In the genomic region with DNA sequence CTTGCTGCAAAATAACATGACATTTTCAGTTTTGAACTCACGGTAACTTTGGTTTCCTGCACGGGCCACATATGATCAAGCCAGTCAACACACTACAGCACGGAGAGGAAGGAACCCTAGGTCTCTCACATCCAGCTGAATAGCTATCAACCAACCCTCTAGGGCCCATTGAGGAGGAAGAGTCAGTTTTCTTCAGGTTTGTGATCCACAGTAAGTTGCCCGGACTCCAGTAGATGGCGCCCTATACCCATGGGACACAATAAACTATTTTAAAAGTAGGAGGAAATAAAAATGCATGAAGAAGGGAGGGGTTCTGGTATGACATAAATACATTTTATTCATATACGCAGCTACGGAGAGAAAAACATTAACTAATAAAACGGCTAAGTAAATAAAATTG, we compare ENCODE assay signal across 10 mouse cellular contexts. TPM values are rescaled to one million over a fixed set of nuclear protein-coding genes. Genes with fewer than 3 reads are reported as not detected.
A peak's percentile ranks its signal among the peaks of the same experiment; 100 is the strongest.
DNase-seq lines count a peak whose midpoint lies in the region; ATAC-seq and TF ChIP-seq lines count a peak whose summit lies in the region.
"Had no signal": no experiment of that assay in that cellular context is flagged by ENCODE, and none has a peak within 500 bp of the region (broad histone marks: within the 10 kb centered on the region; RNA-seq: fewer than 3 reads in every experiment).

No protein-coding gene starts in this region.

- H3K9me3 ChIP-seq in limb, embryonic 14.5 days (ENCODE audit: control insufficient read depth, low read length): no peaks in the 10 kb centered on the region
- H3K9me3 ChIP-seq in forebrain, embryonic 13.5 days (replicated peaks): no peaks in the 10 kb centered on the region
- H3K9me3 ChIP-seq: embryonic facial prominence, embryonic 12.5 days had no signal

- peak; percentile 30 to 52 for DNase-seq in heart, postnatal 14 days
- DNase-seq in heart, adult 9 months (ENCODE audit: low spot score in 2 of 2): no peak
- DNase-seq in thymus, adult 2 months: peak; percentile 23
- no peak for DNase-seq in thymus, adult 18-20 months
- peak; percentile 26 for DNase-seq in limb, embryonic 14.5 days (ENCODE audit: low spot score)
- DNase-seq in skeletal muscle tissue, adult 2 months (ENCODE audit: low read depth, low spot score): peak; percentile 3

- TF ChIP-seq CTCF in thymus, adult 2 months (IDR thresholded peaks at IDR 0.05; ENCODE audit: borderline replicate concordance, control insufficient read depth, extremely low read depth, insufficient read depth, low read length, poor library complexity): no peak

- intact Hi-C loops in heart, postnatal 14 days (cut with DNase I): loop anchor here (2.0 kb wide), 1 partner anchor 72 kb away; no protein-coding TSS in a partner anchor

- no peak for TF ChIP-seq POLR2A in thymus, adult 2 months (IDR thresholded peaks at IDR 0.05; ENCODE audit: control insufficient read depth, extremely low read depth, insufficient read depth, low read length, poor library complexity)
- TF ChIP-seq POLR2A in limb, embryonic 14.5 days (IDR thresholded peaks at IDR 0.05; ENCODE audit: borderline replicate concordance, extremely low read depth, insufficient read depth, insufficient read length): no peak

- no peak overlapping the region for H3K4me3 ChIP-seq in thymus, adult 2 months (ENCODE audit: control insufficient read depth, insufficient read depth, low read length)
- no peak overlapping the region for H3K4me3 ChIP-seq in limb, embryonic 14.5 days (replicated peaks; ENCODE audit: low read length)
- H3K4me3 ChIP-seq in forebrain, embryonic 13.5 days: no peak overlapping the region
- H3K4me3 ChIP-seq: embryonic facial prominence, embryonic 12.5 days had no signal

- no peaks in the 10 kb centered on the region for H3K36me3 ChIP-seq in thymus, adult 2 months (ENCODE audit: control insufficient read depth, insufficient read depth, low read length)
- H3K36me3 ChIP-seq in limb, embryonic 14.5 days (ENCODE audit: control insufficient read depth, insufficient read depth, low read length): no peaks in the 10 kb centered on the region
- H3K36me3 ChIP-seq in forebrain, embryonic 13.5 days (ENCODE audit: poor library complexity, severe bottlenecking): no peaks in the 10 kb centered on the region
- H3K36me3 ChIP-seq: embryonic facial prominence, embryonic 12.5 days had no signal

- H3K9ac ChIP-seq in limb, embryonic 14.5 days (ENCODE audit: low read depth, low read length, severe bottlenecking): no peak overlapping the region
- no peak overlapping the region for H3K9ac ChIP-seq in forebrain, embryonic 13.5 days
- H3K9ac ChIP-seq: embryonic facial prominence, embryonic 12.5 days had no signal

- H3K4me1 ChIP-seq in thymus, adult 2 months (replicated peaks; ENCODE audit: control insufficient read depth, insufficient read depth, low read length): no peaks in the 10 kb centered on the region
- no peaks in the 10 kb centered on the region for H3K4me1 ChIP-seq in limb, embryonic 14.5 days (ENCODE audit: control insufficient read depth, insufficient read depth, low read length)
- no peaks in the 10 kb centered on the region for H3K4me1 ChIP-seq in forebrain, embryonic 13.5 days
- H3K4me1 ChIP-seq: embryonic facial prominence, embryonic 12.5 days had no signal

- H3K27me3 ChIP-seq in thymus, adult 2 months (ENCODE audit: control insufficient read depth, insufficient read depth, low read length): no peaks in the 10 kb centered on the region
- no peaks in the 10 kb centered on the region for H3K27me3 ChIP-seq in limb, embryonic 14.5 days (ENCODE audit: control insufficient read depth, insufficient read depth, low read length)
- H3K27me3 ChIP-seq in forebrain, embryonic 13.5 days: no peaks in the 10 kb centered on the region
- H3K27me3 ChIP-seq: embryonic facial prominence, embryonic 12.5 days had no signal

- ATAC-seq in common myeloid progenitor, adult 5-6 weeks (replicated peaks; ENCODE audit: low read depth, poor library complexity, severe bottlenecking): peak; percentile 91
- ATAC-seq in limb, embryonic 14.5 days (ENCODE audit: low FRiP score, low read depth): no peak
- ATAC-seq in forebrain, embryonic 13.5 days: no peak

- WGBS in thymus, adult 2 months: 30% methylated on average over 8 of the region's 8 CpGs
- 51% methylated on average over 8 of the region's 8 CpGs for WGBS in limb, embryonic 14.5 days
- WGBS in forebrain, embryonic 13.5 days: 66% methylated on average over 8 of the region's 8 CpGs

- no peak overlapping the region for H3K4me2 ChIP-seq in limb, embryonic 14.5 days (replicated peaks; ENCODE audit: low read depth, low read length, severe bottlenecking)
- H3K4me2 ChIP-seq in forebrain, embryonic 13.5 days: no peak overlapping the region
- H3K4me2 ChIP-seq: embryonic facial prominence, embryonic 12.5 days had no signal

- H3K27ac ChIP-seq in thymus, adult 2 months (ENCODE audit: control insufficient read depth, insufficient read depth, low read length): no peak overlapping the region
- H3K27ac ChIP-seq in limb, embryonic 14.5 days (replicated peaks; ENCODE audit: low read depth, low read length): no peak overlapping the region
- H3K27ac ChIP-seq in forebrain, embryonic 13.5 days: no peak overlapping the region
- H3K27ac ChIP-seq: embryonic facial prominence, embryonic 12.5 days had no signal

RNA-seq across cellular contexts. Expression of gene Rhag, which starts 13.6 kb away (rescaled TPM):
- total RNA-seq in heart, postnatal 14 days (2021): under 1 TPM; 0.26 to 0.32 TPM
- polyA plus RNA-seq in thymus, adult 2 months (2012; rRNA removed): not detected in 2 replicates
- 29.7 and 30.5 TPM in 2 replicates for total RNA-seq in common myeloid progenitor, adult 5-6 weeks (2017)
- polyA plus RNA-seq in limb, embryonic 14.5 days (2012; rRNA removed): 0.28 and 0.31 TPM in 2 replicates
- 0.46 and 0.48 TPM in 2 replicates for polyA plus RNA-seq in limb, embryonic 14.5 days (2014; fragmentation: Nextera tagmentation; extraction: Ambion mirVana)
- 0.06 and 0.76 TPM in 2 replicates for polyA plus RNA-seq in forebrain, embryonic 13.5 days (2015; fragmentation: Nextera tagmentation; extraction: Ambion mirVana)

RNA-seq across cellular contexts. Expression of gene Crisp2, which starts 17.7 kb away (rescaled TPM):
- not detected for total RNA-seq in heart, postnatal 14 days (2021)
- 0.47 TPM in 1 of 2 replicates, not detected in the other for polyA plus RNA-seq in thymus, adult 2 months (2012; rRNA removed)
- total RNA-seq in common myeloid progenitor, adult 5-6 weeks (2017): not detected in 2 replicates
- polyA plus RNA-seq in limb, embryonic 14.5 days (2012; rRNA removed): 0.04 TPM in 1 of 2 replicates, not detected in the other
- not detected in 2 replicates for polyA plus RNA-seq in limb, embryonic 14.5 days (2014; fragmentation: Nextera tagmentation; extraction: Ambion mirVana)
- not detected in 2 replicates for polyA plus RNA-seq in forebrain, embryonic 13.5 days (2015; fragmentation: Nextera tagmentation; extraction: Ambion mirVana)
- polyA plus RNA-seq: lung, embryonic 16.5 days had no signal

RNA-seq across cellular contexts. Expression of gene 9130008F23Rik, which starts 55.8 kb away (rescaled TPM):
- total RNA-seq in heart, postnatal 14 days (2021): under 1 TPM; 0.57 to 0.59 TPM
- polyA plus RNA-seq in thymus, adult 2 months (2012; rRNA removed): 0.70 and 1.3 TPM in 2 replicates
- 5.7 and 6.2 TPM in 2 replicates for total RNA-seq in common myeloid progenitor, adult 5-6 weeks (2017)
- 2.7 and 3.0 TPM in 2 replicates for polyA plus RNA-seq in limb, embryonic 14.5 days (2012; rRNA removed)
- 1.8 and 1.9 TPM in 2 replicates for polyA plus RNA-seq in limb, embryonic 14.5 days (2014; fragmentation: Nextera tagmentation; extraction: Ambion mirVana)
- 0.37 and 0.81 TPM in 2 replicates for polyA plus RNA-seq in forebrain, embryonic 13.5 days (2015; fragmentation: Nextera tagmentation; extraction: Ambion mirVana)

Comparison
In these comparisons a context has a peak if more than half of its experiments do, and no peak if none do; other contexts are left out.
1. DNase-seq: peak in heart, postnatal 14 days (2 of 2), thymus, adult 2 months (single experiment), limb, embryonic 14.5 days (single experiment) and skeletal muscle tissue, adult 2 months (single experiment); none in heart, adult 9 months (0 of 2) and thymus, adult 18-20 months (0 of 2).